Mouse (Mus musculus) mesoderm, embryonic 11.5 days (tissue): ENCODE measurements around the gene Ccdc116.
"Not testable (repeated sequence)": the region's sequence is repeated elsewhere in the genome, so short reads cannot be mapped to it uniquely, and the experiment has no call there.

Experiments used
- DNase-seq: peaks from one replicate; pipeline ENCODE4 v3.0.0-alpha.2; 2012; ENCODE audit warnings: low read depth, low spot score

The Ccdc116 gene

DNA sequence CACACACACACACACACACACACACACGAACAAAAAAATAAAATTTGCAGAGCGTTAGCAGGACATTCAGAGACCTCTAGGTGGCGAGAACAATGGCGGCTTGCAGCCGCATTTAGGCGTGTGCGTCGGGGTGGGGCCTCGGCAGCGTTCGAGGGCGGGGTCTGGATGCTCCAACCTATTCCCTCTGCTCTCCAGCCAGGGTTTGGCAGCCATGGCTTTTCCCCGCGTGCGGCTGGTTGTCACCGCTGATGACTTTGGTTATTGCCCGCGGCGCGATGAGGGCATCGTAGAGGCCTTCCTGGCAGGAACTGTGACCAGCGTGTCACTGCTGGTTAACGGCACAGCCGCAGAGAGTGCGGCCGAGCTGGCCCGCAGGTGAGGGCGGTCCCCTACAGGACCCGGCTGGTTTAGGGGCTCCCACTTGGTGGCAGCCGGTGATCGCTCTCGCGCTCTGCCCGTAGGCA lies at the start of gene Ccdc116:
TSS of gene Ccdc116 (minus strand) at position 458 of the 464 bp plus-strand sequence.
- peak; percentile 91 for DNase-seq

- DNase-seq = no peak
Measured at GRCm38 (mm10) chr16:17193823-17194222, 46.8 kb upstream of the Ccdc116 start.

- no peak for DNase-seq
Measured at GRCm38 (mm10) chr16:17185475-17185874, 38.4 kb upstream of the Ccdc116 start.

GRCm38 (mm10) chr16:17183003-17183402 lies 36.0 kb upstream of the Ccdc116 start:
- DNase-seq = no peak

DNA sequence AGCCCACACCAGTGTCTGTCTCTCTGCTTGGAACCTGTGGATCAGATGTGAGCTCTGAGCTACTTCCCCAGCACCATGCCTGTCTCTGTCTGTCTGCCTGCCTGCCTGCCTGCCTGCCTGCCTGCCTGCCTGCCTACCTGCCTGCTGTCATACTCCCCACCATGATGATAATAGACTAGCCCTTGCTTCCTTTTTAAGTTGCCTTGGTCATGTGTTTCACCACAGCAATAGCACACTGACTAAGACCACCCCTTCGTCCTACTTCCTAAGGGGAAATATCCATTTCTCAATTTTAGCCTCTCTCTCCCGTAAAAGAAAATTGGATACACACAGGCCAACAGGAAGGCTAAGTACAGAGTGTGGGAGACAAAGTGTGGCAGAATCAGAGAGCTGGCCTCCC lies 35.1 kb upstream of the Ccdc116 start:
- no peak for DNase-seq

DNA sequence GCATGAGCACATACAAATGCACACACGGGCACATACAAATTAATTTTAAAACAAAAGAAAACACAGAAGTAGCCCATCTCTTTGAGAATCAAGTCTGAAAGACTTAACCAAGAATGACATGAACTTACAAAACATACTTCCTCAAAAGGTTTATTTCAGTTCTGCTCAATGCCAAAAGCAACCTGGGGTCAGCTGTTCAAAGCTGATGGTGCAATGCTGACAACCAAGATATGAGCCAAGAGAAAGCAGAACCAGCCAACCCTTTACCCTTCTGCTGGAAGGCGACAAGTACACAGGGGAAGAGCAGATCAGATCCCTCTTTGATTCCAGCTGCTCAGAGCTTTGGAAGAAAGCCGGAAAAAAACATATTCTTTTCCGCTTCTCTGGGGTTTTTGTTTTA lies 34.4 kb upstream of the Ccdc116 start:
- no peak for DNase-seq

- DNase-seq = no peak
Measured at GRCm38 (mm10) chr16:17179706-17180105, 32.7 kb upstream of the Ccdc116 start.

- DNase-seq = no peak
Measured at GRCm38 (mm10) chr16:17177623-17178170, 30.7 kb upstream of the Ccdc116 start.

GRCm38 (mm10) chr16:17175765-17176164 lies 28.7 kb upstream of the Ccdc116 start:
- DNase-seq = no peak

DNA sequence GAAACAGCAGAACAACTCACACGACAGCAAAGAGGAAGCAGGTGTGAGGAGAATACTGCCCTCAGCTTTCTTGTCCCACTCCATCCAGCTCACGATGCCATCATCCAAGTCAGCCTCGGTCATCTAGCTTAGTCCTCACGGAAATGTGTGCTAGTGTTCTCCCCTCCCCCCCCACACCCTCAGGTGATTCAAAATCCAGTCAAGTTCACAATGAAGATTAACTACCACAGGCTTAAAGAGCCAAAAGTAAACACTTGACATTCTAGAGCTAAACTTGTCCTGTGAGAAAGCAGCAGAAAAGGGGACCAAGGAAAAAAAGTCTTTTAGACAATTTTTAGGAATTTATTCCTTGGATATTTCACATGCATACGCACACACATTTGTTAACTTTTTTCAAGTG lies 21.0 kb upstream of the Ccdc116 start:
- no peak for DNase-seq

GRCm38 (mm10) chr16:17167179-17167578 lies 20.1 kb upstream of the Ccdc116 start:
- no peak for DNase-seq

DNA sequence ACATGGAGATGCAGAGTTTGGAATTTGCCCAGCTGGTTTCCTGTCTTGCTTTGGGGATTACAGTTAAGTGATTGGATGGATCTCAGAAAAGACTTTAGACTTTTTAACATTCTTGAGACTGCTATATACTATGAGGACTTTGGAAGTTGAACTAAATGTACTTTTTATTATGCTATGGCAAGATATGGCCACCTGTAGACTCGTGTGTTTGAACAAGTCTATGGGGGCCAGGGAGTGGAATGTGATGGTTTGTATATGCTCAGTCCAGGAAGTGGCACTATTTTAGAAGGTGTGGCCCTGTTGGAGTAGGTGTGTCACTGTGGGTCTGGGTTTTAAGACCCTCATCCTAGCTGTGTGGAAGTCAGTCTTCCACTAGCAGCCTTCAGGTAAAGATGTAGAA lies 18.4 kb upstream of the Ccdc116 start:
- not testable (repeated sequence) for DNase-seq

- no peak for DNase-seq
Measured at GRCm38 (mm10) chr16:17154346-17154745, 7.3 kb upstream of the Ccdc116 start.

DNA sequence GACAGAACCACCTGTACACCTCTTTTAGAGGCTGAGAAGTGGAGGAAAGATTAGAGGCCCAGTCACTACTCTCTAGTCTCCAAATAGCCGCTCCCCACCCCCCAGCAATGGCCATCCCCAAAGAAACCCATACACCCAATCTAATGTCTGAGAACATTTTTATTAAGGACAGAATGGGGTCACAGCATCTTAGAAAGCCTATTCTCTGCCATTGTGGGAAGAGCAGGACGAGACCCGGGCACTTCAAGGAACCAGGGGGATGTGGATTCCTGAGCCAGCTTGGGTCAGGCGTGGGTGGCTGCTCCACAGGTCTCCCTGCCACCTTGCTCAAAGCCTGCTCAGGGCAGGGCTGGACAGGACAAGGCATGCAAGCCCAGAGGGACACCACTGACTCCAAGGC lies 4.8 kb upstream of the Ccdc116 start:
- no peak for DNase-seq

DNA sequence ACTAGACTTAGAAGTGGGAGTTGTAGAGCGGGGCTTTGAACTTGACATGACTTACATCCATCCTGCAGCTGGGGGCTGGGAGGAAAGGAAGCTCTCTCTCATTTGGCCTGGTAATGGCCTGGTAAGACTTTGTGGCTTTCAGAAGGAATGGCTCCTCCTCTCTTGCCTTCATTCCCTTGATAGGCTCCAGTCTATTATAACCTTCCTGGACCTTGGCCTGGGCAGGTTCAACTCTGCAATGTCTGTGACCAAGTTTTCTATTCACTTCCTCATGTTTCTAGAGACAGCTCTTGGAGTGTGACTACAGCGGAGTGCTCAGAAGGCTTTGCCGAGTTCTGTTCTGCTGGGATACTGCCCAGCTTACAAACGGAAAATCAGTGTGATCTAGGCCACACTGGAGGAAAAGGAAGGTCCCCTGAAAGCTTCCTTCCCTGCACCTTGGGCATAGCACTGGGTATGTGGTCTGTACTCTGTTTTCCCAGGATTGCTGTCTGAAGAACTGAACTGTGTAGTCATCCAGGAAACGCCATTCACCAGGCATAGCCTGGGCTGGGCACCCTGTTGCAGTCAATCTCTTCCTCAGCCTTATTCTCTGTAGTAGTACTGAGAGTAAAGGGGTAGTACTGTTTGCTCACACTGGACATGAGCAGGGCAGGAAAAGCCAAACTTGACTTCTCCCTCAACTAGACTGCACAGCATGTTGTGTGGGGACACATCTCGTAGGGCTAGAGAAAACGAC lies 3.7 kb upstream of the Ccdc116 start:
- no peak for DNase-seq

- peak; percentile 67 for DNase-seq
Measured at GRCm38 (mm10) chr16:17148084-17148483, 1.1 kb upstream of the Ccdc116 start.

GRCm38 (mm10) chr16:17147391-17147929 lies 431 bp upstream of the Ccdc116 start:
- peak; percentile 26 for DNase-seq

DNA sequence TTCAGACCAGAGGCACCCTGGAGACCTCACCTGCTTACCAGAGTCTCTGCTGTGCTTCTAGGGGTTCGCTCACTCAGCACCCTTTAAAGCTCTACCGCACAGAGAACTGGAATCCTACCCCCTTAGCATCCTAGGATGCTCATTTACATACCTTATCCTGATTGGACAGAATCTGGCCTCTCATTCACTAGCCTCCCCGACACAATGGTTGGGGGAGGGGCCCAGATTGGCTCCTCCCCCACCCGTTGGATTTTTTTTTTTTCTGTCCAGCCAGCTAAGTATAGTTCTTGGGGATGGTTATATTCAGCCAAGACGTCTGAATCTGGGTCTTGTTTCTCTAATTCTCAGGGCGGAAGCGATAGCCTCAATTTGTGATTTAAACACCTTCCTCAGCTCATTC lies 2.7 kb downstream of the Ccdc116 start, which contains the start of gene Ydjc:
TSS of gene Ydjc (plus strand) at position 283 of the 400 bp plus-strand sequence.
- peak; percentile 50 for DNase-seq

- DNase-seq = no peak
Measured at GRCm38 (mm10) chr16:17137355-17137754, 9.7 kb downstream of the Ccdc116 start.

- peak; percentile 9 for DNase-seq
Measured at GRCm38 (mm10) chr16:17132906-17133200, 14.2 kb downstream of the Ccdc116 start.

DNA sequence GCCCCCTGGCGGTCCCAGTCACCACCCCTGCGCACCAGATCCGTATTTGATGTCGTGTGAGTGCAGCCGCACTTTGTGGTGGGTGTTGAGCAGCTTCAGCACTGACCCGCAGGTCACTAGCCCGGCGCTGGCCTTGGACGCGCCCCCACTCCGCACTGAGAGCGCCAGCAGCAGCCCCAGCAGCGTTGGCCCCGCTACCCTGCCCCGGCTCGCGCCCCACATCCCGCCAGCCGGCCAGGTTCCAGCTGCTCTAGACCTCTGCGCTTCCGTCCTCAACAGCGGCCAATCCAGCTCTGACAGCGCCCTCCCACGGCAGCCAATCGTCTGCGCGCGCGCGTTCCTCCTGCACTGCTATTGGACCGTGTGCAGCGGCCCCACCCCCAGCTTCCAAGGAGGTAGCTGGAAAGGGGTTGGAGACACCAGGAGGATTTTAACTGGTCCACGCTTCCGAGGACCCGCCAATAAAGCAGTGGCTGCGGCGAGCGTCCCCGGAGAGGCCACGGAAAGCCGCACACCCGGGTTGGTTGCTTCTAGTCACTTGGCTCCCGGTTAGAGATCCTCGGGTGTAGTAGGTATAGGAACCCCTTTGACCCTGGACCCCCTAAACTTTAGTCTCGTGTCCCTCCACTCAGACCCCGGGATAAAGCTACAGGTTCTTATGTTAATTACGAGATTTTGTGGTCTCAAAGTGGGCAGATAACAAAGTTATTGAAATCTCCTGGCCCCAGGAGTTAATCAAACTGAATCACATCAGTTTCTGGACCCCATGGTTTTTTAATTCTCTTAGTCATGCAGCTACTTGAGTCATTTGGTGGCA lies 14.7 kb downstream of the Ccdc116 start, which contains the start of gene Sdf2l1:
TSS of gene Sdf2l1 (minus strand) at position 295 of the 817 bp plus-strand sequence.
- peak; percentile 98 for DNase-seq
